Mouse (Mus musculus) forebrain, embryonic 11.5 days (tissue): ENCODE measurements at regions not wholly inside any gene's neighbourhood (a gene's known extent, or its start where the extent isn't known, plus 50 kb on each side); places are given as distances from the start of the nearest gene placed in this dataset.

Experiments
- ATAC-seq: fragments of 200-750 bp; cut with Nextera tagmentation; replicated peaks from 2 replicates; pipeline ENCODE4 v1.8.0; 2017; ENCODE audit warnings: moderate TSS enrichment; ENCODE audit not compliant: low FRiP score
- DNase-seq: peaks from one replicate; pipeline ENCODE4 v3.0.0-alpha.2; 2017; ENCODE audit warnings: low spot score
- H3K27ac ChIP-seq: fragments of 300-500 bp; sonication (generic); 2 replicates; pipeline ENCODE4 v1.5.1; 2014; ENCODE audit warnings: low read depth, low read length
- H3K27me3 ChIP-seq: fragments of 300-500 bp; sonication (generic); 2 replicates; pipeline ENCODE4 v1.6.1; 2014; ENCODE audit warnings: mild to moderate bottlenecking, low read length, mixed read lengths; ENCODE audit not compliant: control insufficient read depth, insufficient read depth
- H3K36me3 ChIP-seq: fragments of 300-500 bp; sonication (generic); 2 replicates; pipeline ENCODE4 v1.6.1; 2014; ENCODE audit warnings: mild to moderate bottlenecking, low read length, moderate library complexity, mixed read lengths; ENCODE audit not compliant: control insufficient read depth, insufficient read depth
- H3K4me1 ChIP-seq: fragments of 300-500 bp; sonication (generic); replicated peaks from 2 replicates; pipeline ENCODE4 v1.6.1; 2014; ENCODE audit warnings: low read length, mixed read lengths; ENCODE audit not compliant: control insufficient read depth, insufficient read depth
- H3K4me2 ChIP-seq: fragments of 300-500 bp; sonication (generic); 2 replicates; pipeline ENCODE4 v1.6.1; 2014; ENCODE audit warnings: low read depth, mild to moderate bottlenecking, low read length, moderate library complexity, mixed read lengths; ENCODE audit not compliant: severe bottlenecking
- H3K4me3 ChIP-seq: fragments of 300-500 bp; sonication (generic); 2 replicates; pipeline ENCODE4 v1.5.1; 2014; ENCODE audit warnings: low read depth, low read length
- H3K9ac ChIP-seq: fragments of 300-500 bp; sonication (generic); 2 replicates; pipeline ENCODE4 v1.6.1; 2014; ENCODE audit warnings: low read length
- H3K9me3 ChIP-seq: fragments of 300-500 bp; sonication (generic); 2 replicates; pipeline ENCODE4 v1.6.1; 2016; ENCODE audit warnings: low read length, mixed read lengths; ENCODE audit not compliant: control insufficient read depth
- WGBS: fragments of 180-500 bp; shearing (Covaris S2); extraction: QIAGEN DNeasy Blood & Tissue Kit; methylation state at CpG from one replicate; pipeline ENCODE4 v1.1.7; 2014; 5-methylcytosine and 5-hydroxymethylcytosine counted together

DNA sequence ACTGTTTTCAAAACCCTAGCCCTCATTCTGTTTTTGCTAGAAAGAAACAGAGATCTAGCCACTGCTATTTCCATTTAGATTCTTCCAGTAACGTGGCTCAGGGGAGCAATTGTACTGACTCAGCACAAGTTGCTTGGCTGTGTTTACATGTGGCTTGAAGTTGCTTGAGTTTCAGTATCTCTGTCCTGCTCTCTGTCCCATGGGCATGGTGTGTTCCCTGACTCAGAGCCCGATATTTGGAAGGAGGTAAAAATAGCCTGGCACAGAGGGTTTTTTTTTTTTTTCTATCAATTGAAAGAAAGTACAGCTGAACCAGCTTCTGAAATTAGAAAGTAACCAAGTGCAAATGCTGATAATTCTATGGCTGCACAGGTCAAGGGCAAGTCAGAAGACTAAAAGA is 834.8 kb downstream of the Cdh11 start:
- Histone ChIP-seq H3K9ac (no peak overlapping the region), H3K36me3 (no peaks in the 10 kb centered on the region), H3K27me3 (no peaks in the 10 kb centered on the region), H3K4me3 (no peak overlapping the region), H3K27ac (no peak overlapping the region), H3K9me3 (no peaks in the 10 kb centered on the region), H3K4me1 (no peaks in the 10 kb centered on the region), H3K4me2 (no peak overlapping the region)
- 84% methylated on average over 2 of the region's 2 CpGs for WGBS
- no peak for ATAC-seq
- DNase-seq = no peak

DNA sequence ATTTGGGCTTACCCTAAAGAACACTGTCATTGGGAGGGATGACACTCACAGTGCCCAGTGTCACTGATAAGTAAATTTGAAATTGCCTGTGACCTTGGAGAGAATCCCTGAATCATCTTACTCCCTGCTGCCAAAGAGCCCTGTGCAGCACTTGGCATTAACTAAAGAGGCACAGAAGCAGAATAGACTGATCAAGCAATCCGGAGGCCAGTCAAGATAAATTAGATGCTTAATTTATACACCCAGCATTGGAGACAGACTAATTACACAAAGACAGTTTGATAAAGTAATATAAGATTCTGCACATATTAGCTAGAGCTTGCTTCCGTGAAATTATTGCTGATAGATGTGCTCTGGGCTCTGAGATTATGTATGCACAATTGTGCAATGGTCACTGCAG is 847.6 kb downstream of the Cdh11 start:
- Histone ChIP-seq H3K27me3 (no peaks in the 10 kb centered on the region), H3K4me2 (no peak overlapping the region), H3K4me1 (no peaks in the 10 kb centered on the region), H3K36me3 (no peaks in the 10 kb centered on the region), H3K4me3 (no peak overlapping the region), H3K9me3 (no peaks in the 10 kb centered on the region), H3K9ac (no peak overlapping the region), H3K27ac (no peak overlapping the region)
- DNase-seq = no peak
- WGBS = 80% methylated on average over 2 of the region's 2 CpGs
- ATAC-seq = no peak

DNA sequence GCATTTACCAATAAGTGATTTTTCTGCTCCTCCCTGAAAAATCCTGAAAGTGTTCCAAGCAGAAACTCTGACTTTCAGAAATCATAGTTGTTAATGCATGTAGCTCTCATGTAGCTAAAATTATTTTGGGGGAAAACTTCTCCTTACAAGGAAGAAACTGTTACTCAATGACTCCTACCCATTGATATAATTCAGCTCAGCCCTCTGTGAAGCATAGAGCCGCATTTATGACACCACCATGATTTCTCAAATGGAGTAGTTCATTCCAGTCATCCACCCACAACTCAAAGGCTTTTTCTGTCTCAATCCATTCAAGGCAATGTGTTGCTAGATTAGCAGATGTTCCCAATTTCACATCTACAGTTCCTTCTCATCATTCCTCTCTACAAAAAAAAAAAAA is 871.8 kb downstream of the Cdh11 start:
- no peaks in the 10 kb centered on the region for H3K36me3 ChIP-seq
- no peak overlapping the region for H3K4me2 ChIP-seq
- no peaks in the 10 kb centered on the region for H3K4me1 ChIP-seq
- no peak overlapping the region for H3K9ac ChIP-seq
- H3K4me3 ChIP-seq = no peak overlapping the region
- H3K27ac ChIP-seq = no peak overlapping the region
- H3K9me3 ChIP-seq = no peaks in the 10 kb centered on the region
- no peak for DNase-seq
- 95% methylated on average over 1 of the region's 1 CpGs for WGBS
- no peaks in the 10 kb centered on the region for H3K27me3 ChIP-seq
- ATAC-seq = no peak
